Mouse (Mus musculus) heart, embryonic 10.5 days (tissue): Measurements from ENCODE around the gene AC134908.4. TPM values are rescaled to one million over a fixed set of nuclear protein-coding genes. Genes with fewer than 3 reads are reported as not detected.
A peak's percentile ranks its signal among the peaks of the same experiment; 100 is the strongest.

Experiments
- DNase-seq: peaks from one replicate; pipeline ENCODE4 v3.0.0-alpha.2; 2017; ENCODE audit warnings: low spot score
- H3K27ac ChIP-seq: fragments of 300-500 bp; sonication (generic); 2 replicates; pipeline ENCODE4 v1.5.1; 2016; ENCODE audit warnings: mild to moderate bottlenecking
- H3K27me3 ChIP-seq: fragments of 300-500 bp; sonication (generic); 2 replicates; pipeline ENCODE4 v1.6.1; 2016; ENCODE audit warnings: mild to moderate bottlenecking; ENCODE audit not compliant: poor library complexity, insufficient read depth, severe bottlenecking
- H3K36me3 ChIP-seq: fragments of 300-500 bp; sonication (generic); 2 replicates; pipeline ENCODE4 v1.6.1; 2016; ENCODE audit warnings: mild to moderate bottlenecking, moderate library complexity
- H3K4me1 ChIP-seq: fragments of 300-500 bp; sonication (generic); 2 replicates; pipeline ENCODE4 v1.6.1; 2016; ENCODE audit warnings: mild to moderate bottlenecking
- H3K4me3 ChIP-seq: fragments of 300-500 bp; sonication (generic); 2 replicates; pipeline ENCODE4 v1.5.1; 2016; ENCODE audit warnings: mild to moderate bottlenecking, moderate library complexity
- H3K9me3 ChIP-seq: fragments of 300-500 bp; sonication (generic); 2 replicates; pipeline ENCODE4 v1.6.1; 2016; ENCODE audit warnings: mild to moderate bottlenecking, moderate library complexity
- WGBS: fragments of 180-500 bp; shearing (Covaris S2); methylation state at CpG from one replicate; pipeline ENCODE4 v1.1.7; 2016; 5-methylcytosine and 5-hydroxymethylcytosine counted together
- polyA plus RNA-seq: library from polyadenylated mRNA; unstranded; fragments of >200 nt; fragmentation: Nextera tagmentation; extraction: Ambion mirVana; gene quantifications from 2 replicates; pipeline ENCODE4 v1.2.1, GENCODE M21; 2016

AC134908.4 gene
- polyA plus RNA-seq, 1 experiment from 2014 or later, result 0.99 TPM

GRCm38 (mm10) chr17:25769331-25769730 is 26.1 kb downstream of the AC134908.4 start:
- Histone ChIP-seq H3K27me3 (peaks cover 33% of the 10 kb centered on the region; the same call in 1 of the 2 replicates), H3K4me1 (peaks cover 8% of the 10 kb centered on the region), H3K36me3 (no peaks in the 10 kb centered on the region), H3K27ac (no peak overlapping the region), H3K9me3 (no peaks in the 10 kb centered on the region), H3K4me3 (no peak overlapping the region)
- 60% methylated on average over 9 of the region's 9 CpGs for WGBS
- no peak for DNase-seq

- Histone ChIP-seq H3K4me3 (no peak overlapping the region), H3K9me3 (no peaks in the 10 kb centered on the region), H3K4me1 (no peaks in the 10 kb centered on the region), H3K27me3 (peaks cover 33% of the 10 kb centered on the region; the same call in 1 of the 2 replicates), H3K27ac (no peak overlapping the region), H3K36me3 (no peaks in the 10 kb centered on the region)
- DNase-seq, result no peak
- 59% methylated on average over 5 of the region's 5 CpGs for WGBS
Measured at GRCm38 (mm10) chr17:25765886-25766285, 29.6 kb downstream of the AC134908.4 start.

GRCm38 (mm10) chr17:25762591-25762990 is 32.9 kb downstream of the AC134908.4 start:
- H3K27ac ChIP-seq, result no peak overlapping the region
- no peaks in the 10 kb centered on the region for H3K4me1 ChIP-seq
- no peak for DNase-seq
- peaks cover 16% of the 10 kb centered on the region; the same call in 1 of the 2 replicates for H3K27me3 ChIP-seq
- WGBS, result 30% methylated on average over 3 of the region's 3 CpGs
- no peak overlapping the region for H3K4me3 ChIP-seq
- no peaks in the 10 kb centered on the region for H3K36me3 ChIP-seq
- no peaks in the 10 kb centered on the region for H3K9me3 ChIP-seq

GRCm38 (mm10) chr17:25761561-25761970 is 33.9 kb downstream of the AC134908.4 start:
- H3K9me3 ChIP-seq, result no peaks in the 10 kb centered on the region
- H3K27me3 ChIP-seq, result peaks cover 11% of the 10 kb centered on the region; the same call in 1 of the 2 replicates
- 34% methylated on average over 4 of the region's 4 CpGs for WGBS
- H3K4me3 ChIP-seq, result no peak overlapping the region
- DNase-seq, result no peak
- no peaks in the 10 kb centered on the region for H3K36me3 ChIP-seq
- H3K4me1 ChIP-seq, result peaks cover under 1% of the 10 kb centered on the region; the same call in 1 of the 2 replicates
- H3K27ac ChIP-seq, result no peak overlapping the region

- Histone ChIP-seq H3K36me3 (no peaks in the 10 kb centered on the region), H3K9me3 (no peaks in the 10 kb centered on the region), H3K4me3 (no peak overlapping the region), H3K27me3 (peaks cover 8% of the 10 kb centered on the region; the same call in 1 of the 2 replicates), H3K4me1 (peaks cover 13% of the 10 kb centered on the region), H3K27ac (no peak overlapping the region)
- no peak for DNase-seq
- WGBS, result 70% methylated on average over 8 of the region's 8 CpGs
Measured at GRCm38 (mm10) chr17:25760148-25760547, 35.3 kb downstream of the AC134908.4 start.

- H3K4me1 ChIP-seq, result peaks cover 13% of the 10 kb centered on the region
- WGBS, result 62% methylated on average over 3 of the region's 3 CpGs
- H3K36me3 ChIP-seq, result no peaks in the 10 kb centered on the region
- H3K27ac ChIP-seq, result no peak overlapping the region
- no peaks in the 10 kb centered on the region for H3K9me3 ChIP-seq
- peaks cover 20% of the 10 kb centered on the region for H3K27me3 ChIP-seq
- DNase-seq, result no peak
- H3K4me3 ChIP-seq, result no peak overlapping the region
Measured at GRCm38 (mm10) chr17:25757691-25758090, 37.8 kb downstream of the AC134908.4 start.

GRCm38 (mm10) chr17:25756378-25757242 is 38.8 kb downstream of the AC134908.4 start:
- WGBS, result 77% methylated on average over 9 of the region's 9 CpGs
- no peaks in the 10 kb centered on the region for H3K36me3 ChIP-seq
- H3K4me1 ChIP-seq, result peaks cover 15% of the 10 kb centered on the region
- no peaks in the 10 kb centered on the region for H3K9me3 ChIP-seq
- H3K27me3 ChIP-seq, result peaks cover 23% of the 10 kb centered on the region
- no peak overlapping the region for H3K4me3 ChIP-seq
- DNase-seq, result peak; percentile 79
- peak overlapping the region; percentile 52; the same call in 1 of the 2 replicates for H3K27ac ChIP-seq

GRCm38 (mm10) chr17:25755627-25756377 is 39.7 kb downstream of the AC134908.4 start:
- H3K27ac ChIP-seq, result peak overlapping the region; percentile 52; the same call in 1 of the 2 replicates
- WGBS, result 34% methylated on average over 4 of the region's 4 CpGs
- H3K4me1 ChIP-seq, result peaks cover 22% of the 10 kb centered on the region
- no peaks in the 10 kb centered on the region for H3K36me3 ChIP-seq
- H3K4me3 ChIP-seq, result no peak overlapping the region
- no peaks in the 10 kb centered on the region for H3K9me3 ChIP-seq
- H3K27me3 ChIP-seq, result peaks cover 23% of the 10 kb centered on the region
- no peak for DNase-seq

GRCm38 (mm10) chr17:25755086-25755485 is 40.4 kb downstream of the AC134908.4 start:
- Histone ChIP-seq H3K9me3 (no peaks in the 10 kb centered on the region), H3K27me3 (peaks cover 24% of the 10 kb centered on the region), H3K36me3 (no peaks in the 10 kb centered on the region), H3K4me3 (no peak overlapping the region), H3K27ac (no peak overlapping the region), H3K4me1 (peaks cover 22% of the 10 kb centered on the region)
- DNase-seq, result no peak
- WGBS, result 76% methylated on average over 4 of the region's 4 CpGs

- Histone ChIP-seq H3K27ac (no peak within 1 kb of the TSS), H3K27me3 (peaks cover 33% of the 10 kb centered on the region), H3K36me3 (no peaks in the 10 kb centered on the region), H3K9me3 (no peaks in the 10 kb centered on the region), H3K4me1 (peaks cover 22% of the 10 kb centered on the region), H3K4me3 (no peak within 1 kb of the TSS)
- 81% methylated on average over 9 of the region's 9 CpGs for WGBS
- no peak for DNase-seq
Measured at GRCm38 (mm10) chr17:25754241-25754640, 41.2 kb downstream of the AC134908.4 start, which contains the start of gene Msln. TSS of gene Msln (minus strand) at chr17:25754378.

GRCm38 (mm10) chr17:25751446-25751845 is 44.0 kb downstream of the AC134908.4 start:
- peak; percentile 78 for DNase-seq
- Histone ChIP-seq H3K27ac (no peak overlapping the region), H3K4me1 (peaks cover 20% of the 10 kb centered on the region), H3K27me3 (peaks cover 30% of the 10 kb centered on the region), H3K36me3 (no peaks in the 10 kb centered on the region), H3K9me3 (no peaks in the 10 kb centered on the region), H3K4me3 (no peak overlapping the region)
- 54% methylated on average over 5 of the region's 5 CpGs for WGBS

GRCm38 (mm10) chr17:25749314-25749713 is 46.1 kb downstream of the AC134908.4 start:
- WGBS, result 71% methylated on average over 6 of the region's 6 CpGs

GRCm38 (mm10) chr17:25748238-25748637 is 47.2 kb downstream of the AC134908.4 start:
- Histone ChIP-seq H3K36me3 (no peaks in the 10 kb centered on the region), H3K4me1 (peaks cover 16% of the 10 kb centered on the region), H3K27ac (no peak overlapping the region), H3K9me3 (no peaks in the 10 kb centered on the region), H3K27me3 (peaks cover 40% of the 10 kb centered on the region), H3K4me3 (no peak overlapping the region)
- 82% methylated on average over 4 of the region's 4 CpGs for WGBS
- DNase-seq, result no peak

More at GRCm38 (mm10) chr17:25749314-25749713, 46.1 kb downstream of the AC134908.4 start:
- peaks cover 16% of the 10 kb centered on the region for H3K4me1 ChIP-seq
- H3K36me3 ChIP-seq, result no peaks in the 10 kb centered on the region
- H3K27ac ChIP-seq, result no peak overlapping the region
- no peak overlapping the region for H3K4me3 ChIP-seq
- H3K27me3 ChIP-seq, result peaks cover 39% of the 10 kb centered on the region
- H3K9me3 ChIP-seq, result no peaks in the 10 kb centered on the region
- no peak for DNase-seq
